Mouse (Mus musculus): ENCODE measurements at regions not wholly inside any gene's neighbourhood (a gene's known extent, or its start where the extent isn't known, plus 50 kb on each side); places are given as distances from the start of the nearest gene placed in this dataset.

DNA sequence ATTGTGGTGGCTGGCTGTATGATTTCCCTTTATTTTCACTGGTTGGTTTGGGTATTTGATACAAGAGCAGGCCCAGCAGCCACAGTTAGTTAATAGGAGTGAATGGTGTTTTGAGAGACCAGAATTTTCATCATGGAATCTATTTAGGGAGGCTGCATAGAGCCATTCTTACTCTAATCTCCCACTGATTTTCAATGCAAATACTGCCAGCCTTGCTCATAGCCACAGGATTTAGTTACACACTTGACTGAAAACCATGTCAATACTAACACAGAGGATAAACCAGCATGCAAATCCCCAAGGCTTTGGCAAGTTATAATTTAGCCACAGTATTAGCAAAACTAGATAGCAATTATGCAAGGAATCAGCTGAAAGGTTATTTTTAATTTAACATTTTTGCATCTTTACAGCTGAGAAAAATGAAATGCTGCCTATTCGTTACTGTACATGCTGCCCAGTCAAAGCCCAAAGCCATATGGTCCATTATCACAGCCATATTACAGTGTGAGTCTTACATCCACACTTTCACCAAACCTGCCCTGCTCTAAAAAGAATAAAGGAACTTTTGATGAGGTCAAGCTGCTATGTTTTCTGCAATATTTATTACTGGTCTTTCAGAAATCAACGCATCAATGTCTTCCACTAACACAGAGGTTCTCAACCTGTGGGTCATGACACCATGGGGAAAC lies 1000.5 kb upstream of the Flrt2 start:
- Histone ChIP-seq H3K27me3 (ENCODE audit: insufficient read depth, low read length) (no peaks in the 10 kb centered on the region), H3K4me3 (ENCODE audit: low read depth, low read length) (no peak overlapping the region), H3K36me3 (replicated peaks) (no peaks in the 10 kb centered on the region), H3K9me3 (replicated peaks) (peaks cover 11% of the 10 kb centered on the region), H3K4me1 (ENCODE audit: insufficient read depth, low read depth, low read length) (no peaks in the 10 kb centered on the region)
- TF ChIP-seq GATA2 (IDR thresholded peaks at IDR 0.05; ENCODE audit: borderline replicate concordance, low read depth, low read length) (no peak), CTCF (IDR thresholded peaks at IDR 0.05; ENCODE audit: low read depth, low read length) (no peak), TAL1 (conservative IDR thresholded peaks at IDR 0.05; ENCODE audit: low read depth, low read length) (no peak), POLR2AphosphoS5 (IDR thresholded peaks at IDR 0.05; ENCODE audit: insufficient replicate concordance, low read depth, low read length) (no peak), GATA1 (IDR thresholded peaks at IDR 0.05; ENCODE audit: borderline replicate concordance, low read length) (no peak)
- ATAC-seq (ENCODE audit: extremely low read depth, insufficient number of reproducible peaks, low FRiP score, poor library complexity, severe bottlenecking) = no peak
- DNase-seq (ENCODE audit: low spot score) = no peak

DNA sequence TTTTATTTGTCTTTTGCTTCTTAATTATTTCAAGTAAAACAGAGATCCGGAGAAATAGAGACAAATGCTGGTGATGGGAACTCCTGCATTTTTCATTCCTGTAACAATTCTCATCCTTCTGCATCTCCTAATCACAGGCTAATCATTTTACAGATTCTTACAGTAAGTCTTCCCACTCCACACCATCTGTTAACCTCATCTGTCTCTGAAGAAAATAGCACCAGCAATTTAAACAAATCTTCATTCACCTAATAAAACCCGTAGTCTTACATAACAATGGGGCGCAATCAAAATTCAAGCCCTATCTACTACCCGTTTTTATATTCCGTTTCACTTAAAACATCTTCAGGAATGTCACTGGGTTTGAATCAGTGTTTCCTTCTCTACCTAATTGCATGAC lies 960.6 kb upstream of the Flrt2 start:
- no peaks in the 10 kb centered on the region for H3K4me1 ChIP-seq (ENCODE audit: insufficient read depth, low read depth, low read length)
- H3K9me3 ChIP-seq (replicated peaks) = peaks cover 3% of the 10 kb centered on the region
- no peak overlapping the region for H3K4me3 ChIP-seq (ENCODE audit: low read depth, low read length)
- TF ChIP-seq TAL1 (conservative IDR thresholded peaks at IDR 0.05; ENCODE audit: low read depth, low read length) = no peak
- DNase-seq (ENCODE audit: low spot score) (no peak), ATAC-seq (ENCODE audit: extremely low read depth, insufficient number of reproducible peaks, low FRiP score, poor library complexity, severe bottlenecking) (no peak)
- H3K27me3 ChIP-seq (ENCODE audit: insufficient read depth, low read length) = no peaks in the 10 kb centered on the region
- no peaks in the 10 kb centered on the region for H3K36me3 ChIP-seq (replicated peaks)

DNA sequence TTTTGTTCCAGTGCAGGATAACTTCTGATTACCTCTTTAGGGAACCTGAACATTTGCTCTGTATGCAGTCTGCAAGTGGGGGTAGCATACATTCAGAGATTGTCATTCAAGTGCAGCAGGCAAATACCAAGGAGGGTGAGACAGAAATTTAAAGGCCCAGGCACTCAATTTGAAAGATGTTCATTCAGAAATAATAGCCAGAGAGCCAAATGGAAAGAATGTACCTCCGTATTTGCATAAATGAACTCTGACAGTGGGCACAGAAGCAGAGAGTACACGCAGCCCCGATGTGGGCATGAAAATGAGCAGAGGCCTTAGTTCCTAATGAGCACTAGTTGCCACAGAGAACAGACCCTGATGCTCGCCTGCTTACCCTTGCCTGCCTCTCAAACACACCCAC lies 958.8 kb upstream of the Flrt2 start:
- DNase-seq (ENCODE audit: low spot score) = no peak
- no peaks in the 10 kb centered on the region for H3K27me3 ChIP-seq (ENCODE audit: insufficient read depth, low read length)
- no peak overlapping the region for H3K4me3 ChIP-seq (ENCODE audit: low read depth, low read length)
- ATAC-seq (ENCODE audit: extremely low read depth, insufficient number of reproducible peaks, low FRiP score, poor library complexity, severe bottlenecking) = no peak
- no peaks in the 10 kb centered on the region for H3K36me3 ChIP-seq (replicated peaks)
- H3K9me3 ChIP-seq (replicated peaks) = peaks cover 3% of the 10 kb centered on the region
- TF ChIP-seq GATA1 (IDR thresholded peaks at IDR 0.05; ENCODE audit: borderline replicate concordance, low read length) = no peak
- no peak for TF ChIP-seq TAL1 (conservative IDR thresholded peaks at IDR 0.05; ENCODE audit: low read depth, low read length)
- TF ChIP-seq GATA2 (IDR thresholded peaks at IDR 0.05; ENCODE audit: borderline replicate concordance, low read depth, low read length) = no peak
- H3K4me1 ChIP-seq (ENCODE audit: insufficient read depth, low read depth, low read length) = no peaks in the 10 kb centered on the region

DNA sequence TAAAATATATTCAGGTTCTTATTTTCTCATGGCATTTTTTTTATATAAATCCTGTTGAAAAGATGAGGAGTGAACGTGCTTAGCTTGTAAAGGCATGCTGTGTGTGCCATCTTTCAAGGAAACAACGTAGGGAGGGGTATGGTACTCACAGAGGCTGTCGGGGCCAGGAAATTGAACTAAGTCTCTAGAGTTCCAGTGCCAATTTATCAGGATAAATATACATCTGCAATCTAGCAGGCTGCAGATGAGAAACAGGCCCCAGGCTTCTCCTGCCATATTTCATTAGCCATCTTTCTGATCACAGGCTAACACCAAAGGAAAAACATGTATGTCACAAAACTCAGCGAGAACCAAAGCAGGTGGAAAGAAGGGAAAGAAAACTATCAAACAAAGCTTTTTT lies 954.8 kb upstream of the Flrt2 start:
- ATAC-seq (ENCODE audit: extremely low read depth, insufficient number of reproducible peaks, low FRiP score, poor library complexity, severe bottlenecking) = no peak
- TF ChIP-seq POLR2AphosphoS5 (IDR thresholded peaks at IDR 0.05; ENCODE audit: insufficient replicate concordance, low read depth, low read length) (no peak), GATA1 (IDR thresholded peaks at IDR 0.05; ENCODE audit: borderline replicate concordance, low read length) (no peak), GATA2 (IDR thresholded peaks at IDR 0.05; ENCODE audit: borderline replicate concordance, low read depth, low read length) (no peak), TAL1 (conservative IDR thresholded peaks at IDR 0.05; ENCODE audit: low read depth, low read length) (no peak), CTCF (IDR thresholded peaks at IDR 0.05; ENCODE audit: low read depth, low read length) (no peak)
- no peaks in the 10 kb centered on the region for H3K4me1 ChIP-seq (ENCODE audit: insufficient read depth, low read depth, low read length)
- H3K4me3 ChIP-seq (ENCODE audit: low read depth, low read length) = no peak overlapping the region
- H3K9me3 ChIP-seq (replicated peaks) = peaks cover 10% of the 10 kb centered on the region
- DNase-seq (ENCODE audit: low spot score) = no peak
- no peaks in the 10 kb centered on the region for H3K27me3 ChIP-seq (ENCODE audit: insufficient read depth, low read length)
- H3K36me3 ChIP-seq (replicated peaks) = no peaks in the 10 kb centered on the region

DNA sequence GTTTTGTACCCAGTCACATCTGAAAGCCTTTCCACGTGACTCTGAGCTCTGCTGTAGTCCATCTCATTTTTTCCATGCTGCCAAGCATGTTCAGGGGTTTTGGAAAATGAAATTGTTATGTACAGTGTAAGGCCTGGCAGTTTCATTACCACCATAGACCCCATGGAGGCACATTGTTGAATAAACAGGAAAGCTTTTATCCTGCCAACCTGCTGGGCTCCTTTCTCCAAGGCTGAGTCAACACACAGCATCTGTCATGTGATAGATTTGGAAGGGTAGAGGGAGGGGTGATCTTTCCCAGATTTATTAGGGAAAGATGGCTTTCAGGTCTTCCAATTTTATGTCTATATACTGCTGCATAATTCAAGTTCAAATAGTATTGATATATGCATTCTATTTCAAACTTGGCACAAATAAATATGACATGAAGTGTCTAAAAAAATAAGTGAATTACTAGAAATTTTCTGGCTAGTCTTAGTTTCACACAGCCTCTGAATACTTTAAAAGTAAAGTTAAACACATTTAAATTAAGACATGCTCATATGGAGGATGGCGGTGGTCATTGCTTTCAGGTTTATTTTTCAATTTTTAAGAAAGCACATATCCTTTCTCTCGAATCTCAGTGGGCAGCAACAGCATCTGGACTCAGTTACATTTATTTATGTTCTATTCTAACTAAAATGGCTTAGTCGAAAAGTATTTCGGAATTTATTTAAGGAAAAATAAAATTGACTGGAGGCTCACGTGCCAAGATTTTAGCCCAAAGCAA lies 942.1 kb upstream of the Flrt2 start:
- Histone ChIP-seq H3K4me3 (ENCODE audit: low read depth, low read length) (no peak overlapping the region), H3K4me1 (ENCODE audit: insufficient read depth, low read depth, low read length) (no peaks in the 10 kb centered on the region), H3K27me3 (ENCODE audit: insufficient read depth, low read length) (no peaks in the 10 kb centered on the region), H3K36me3 (replicated peaks) (no peaks in the 10 kb centered on the region), H3K9me3 (replicated peaks) (peaks cover 5% of the 10 kb centered on the region; the same call in 1 of the 2 replicates)
- no peak for TF ChIP-seq CTCF (IDR thresholded peaks at IDR 0.05; ENCODE audit: low read depth, low read length)
- TF ChIP-seq POLR2AphosphoS5 (IDR thresholded peaks at IDR 0.05; ENCODE audit: insufficient replicate concordance, low read depth, low read length) = no peak
- TF ChIP-seq GATA2 (IDR thresholded peaks at IDR 0.05; ENCODE audit: borderline replicate concordance, low read depth, low read length) = no peak
- no peak for TF ChIP-seq GATA1 (IDR thresholded peaks at IDR 0.05; ENCODE audit: borderline replicate concordance, low read length)
- TF ChIP-seq TAL1 (conservative IDR thresholded peaks at IDR 0.05; ENCODE audit: low read depth, low read length) = no peak
- DNase-seq (ENCODE audit: low spot score) = no peak
- ATAC-seq (ENCODE audit: extremely low read depth, insufficient number of reproducible peaks, low FRiP score, poor library complexity, severe bottlenecking) = no peak

DNA sequence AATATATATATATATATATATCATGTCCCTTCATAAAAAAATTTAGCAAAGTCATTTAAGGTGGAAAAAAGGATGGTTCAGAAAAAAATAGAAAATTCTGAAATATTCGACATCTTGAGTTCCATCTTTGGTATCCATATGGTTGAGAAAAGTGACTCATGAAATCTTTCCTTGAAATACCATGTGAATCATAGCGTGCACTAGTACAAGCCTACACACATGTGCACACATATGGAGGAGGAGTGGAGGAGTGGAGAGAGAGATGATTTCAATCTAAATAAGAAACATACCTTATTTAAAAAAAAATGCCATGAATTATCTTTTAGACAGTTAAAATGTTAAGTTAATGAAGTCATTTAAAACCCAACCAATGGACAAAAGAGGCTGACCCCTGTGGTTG lies 936.3 kb upstream of the Flrt2 start:
- Histone ChIP-seq H3K4me3 (ENCODE audit: low read depth, low read length) (no peak overlapping the region), H3K4me1 (ENCODE audit: insufficient read depth, low read depth, low read length) (no peaks in the 10 kb centered on the region), H3K9me3 (replicated peaks) (peaks cover 12% of the 10 kb centered on the region), H3K27me3 (ENCODE audit: insufficient read depth, low read length) (no peaks in the 10 kb centered on the region), H3K36me3 (replicated peaks) (no peaks in the 10 kb centered on the region)
- no peak for TF ChIP-seq GATA2 (IDR thresholded peaks at IDR 0.05; ENCODE audit: borderline replicate concordance, low read depth, low read length)
- no peak for TF ChIP-seq CTCF (IDR thresholded peaks at IDR 0.05; ENCODE audit: low read depth, low read length)
- TF ChIP-seq GATA1 (IDR thresholded peaks at IDR 0.05; ENCODE audit: borderline replicate concordance, low read length) = no peak
- TF ChIP-seq POLR2AphosphoS5 (IDR thresholded peaks at IDR 0.05; ENCODE audit: insufficient replicate concordance, low read depth, low read length) = no peak
- TF ChIP-seq TAL1 (conservative IDR thresholded peaks at IDR 0.05; ENCODE audit: low read depth, low read length) = no peak
- DNase-seq (ENCODE audit: low spot score) = no peak
- no peak for ATAC-seq (ENCODE audit: extremely low read depth, insufficient number of reproducible peaks, low FRiP score, poor library complexity, severe bottlenecking)
